Mouse (Mus musculus) E14TG2a.4 (cell line): ENCODE measurements around the gene Hdac5.

Source experiments
- H3K27me3 ChIP-seq: 2 replicates; pipeline ENCODE4 v1.6.1; 2014; ENCODE audit warnings: low read length, control low read depth; ENCODE audit not compliant: insufficient read depth
- H3K36me3 ChIP-seq: 2 replicates; pipeline ENCODE4 v1.6.1; 2014; ENCODE audit warnings: low read length, control low read depth; ENCODE audit not compliant: insufficient read depth
- H3K4me1 ChIP-seq: replicated peaks from 2 replicates; pipeline ENCODE4 v1.6.1; 2014; ENCODE audit warnings: low read depth, low read length, control low read depth
- H3K4me3 ChIP-seq: replicated peaks from 2 replicates; pipeline ENCODE4 v1.5.1; 2014; ENCODE audit warnings: mild to moderate bottlenecking, low read length
- H3K9me3 ChIP-seq: 2 replicates; pipeline ENCODE4 v1.6.1; 2014; ENCODE audit warnings: low read length, control low read depth
- CTCF ChIP-seq: conservative IDR thresholded peaks from 2 replicates; pipeline ENCODE4 v1.5.1; 2014; ENCODE audit warnings: low read length
- NANOG ChIP-seq: IDR thresholded peaks from 2 replicates; pipeline ENCODE4 v1.6.1; 2014; ENCODE audit warnings: borderline replicate concordance, low read length, mixed read lengths
- POU5F1 ChIP-seq: IDR thresholded peaks from 2 replicates; pipeline ENCODE4 v1.6.1; 2014; ENCODE audit warnings: low read length, borderline replicate concordance

Hdac5 gene

DNA sequence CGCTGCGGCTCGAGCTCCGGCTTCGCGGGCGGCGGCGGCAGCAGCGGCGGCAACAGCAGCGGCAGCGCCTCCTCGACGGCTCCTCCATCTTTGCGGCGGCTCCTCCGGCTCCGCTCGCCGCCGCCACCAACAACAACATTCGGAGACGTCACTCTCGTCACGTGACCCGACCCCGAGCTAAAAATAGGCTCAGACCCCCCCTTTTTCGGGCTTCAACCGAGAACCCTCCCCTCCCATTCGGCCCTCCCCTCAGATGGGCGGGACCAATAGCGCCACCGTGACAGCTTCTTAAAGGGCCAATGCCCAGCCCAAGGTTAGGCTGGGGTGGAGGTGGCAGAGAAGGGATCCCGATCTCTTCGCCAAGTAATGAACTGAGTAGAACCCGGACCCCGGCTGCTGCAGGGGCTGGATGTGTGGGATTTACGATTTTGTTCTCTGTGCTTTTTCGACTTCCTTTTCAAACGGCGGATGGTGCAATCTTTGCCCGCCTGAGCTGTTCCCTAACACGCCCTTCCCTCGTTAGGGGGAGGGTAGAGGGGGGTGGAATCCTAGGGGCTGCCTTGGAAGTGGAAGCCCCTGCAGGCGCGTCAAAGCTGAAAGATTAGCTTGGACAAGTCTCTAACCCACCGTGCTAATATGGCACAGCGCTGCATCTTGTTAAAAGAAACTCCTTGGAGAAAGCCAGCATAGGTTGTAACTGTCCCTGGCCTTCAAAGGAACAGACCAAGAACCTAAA is at the start of gene Hdac5:
Gene Hdac5 (minus strand): TSS at position 161 of the 736 bp plus-strand sequence.
- peaks cover 33% of the 10 kb centered on the region for H3K27me3 ChIP-seq
- TF ChIP-seq CTCF (no peak; the same call in 1 of the 2 replicates), POU5F1 (no peak), NANOG (no peak)
- H3K36me3 ChIP-seq, result no peaks in the 10 kb centered on the region
- no peaks in the 10 kb centered on the region for H3K9me3 ChIP-seq
- peaks cover 52% of the 10 kb centered on the region for H3K4me1 ChIP-seq
- peak within 1 kb of the TSS; percentile 86 for H3K4me3 ChIP-seq

DNA sequence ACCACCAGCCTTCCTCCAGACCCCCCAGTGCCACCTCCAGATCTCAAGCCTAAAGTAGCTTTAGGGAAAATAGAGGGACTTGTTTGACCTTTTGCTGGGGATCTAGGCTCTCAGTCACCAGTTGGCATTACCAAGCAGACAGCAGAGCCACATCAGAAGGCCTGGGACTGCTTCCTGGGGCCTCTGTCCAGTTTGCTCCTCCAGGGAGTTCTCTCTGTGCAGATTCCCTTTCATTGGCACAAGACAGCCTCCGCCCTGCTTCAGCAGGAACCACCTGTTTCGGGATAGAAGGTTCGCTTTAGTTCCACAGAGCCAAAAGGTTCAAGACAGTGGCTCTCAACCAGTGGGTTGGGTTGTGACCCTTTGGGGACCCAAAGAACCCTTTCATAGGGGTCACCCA is 49.6 kb upstream of the Hdac5 start:
- Histone ChIP-seq H3K4me1 (peaks cover 65% of the 10 kb centered on the region), H3K4me3 (no peak overlapping the region), H3K27me3 (peaks cover 15% of the 10 kb centered on the region), H3K9me3 (no peaks in the 10 kb centered on the region), H3K36me3 (no peaks in the 10 kb centered on the region)
- TF ChIP-seq POU5F1 (no peak), CTCF (no peak), NANOG (no peak)

DNA sequence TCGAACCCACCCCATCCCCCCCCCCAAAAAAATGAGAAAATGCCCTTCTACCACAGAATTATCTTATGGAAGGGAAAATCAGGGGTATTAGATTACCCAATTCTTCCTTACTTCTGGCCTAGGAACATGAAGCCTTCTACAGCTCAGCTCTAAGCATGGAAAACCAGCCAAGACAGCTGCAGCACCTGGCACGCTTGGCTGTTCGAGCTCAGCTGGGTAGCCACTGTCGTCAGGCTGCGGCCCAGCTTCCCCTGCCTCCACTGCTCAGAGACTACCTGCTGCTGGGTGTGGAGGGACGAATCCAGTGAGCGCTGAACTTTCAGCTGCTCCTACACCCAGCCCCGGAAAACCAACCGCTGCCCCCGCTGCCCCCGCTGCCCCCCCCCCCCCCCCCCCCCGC is 47.8 kb upstream of the Hdac5 start:
- Histone ChIP-seq H3K27me3 (peaks cover 22% of the 10 kb centered on the region), H3K4me3 (no peak overlapping the region), H3K36me3 (no peaks in the 10 kb centered on the region), H3K9me3 (no peaks in the 10 kb centered on the region), H3K4me1 (peaks cover 56% of the 10 kb centered on the region)
- TF ChIP-seq POU5F1 (no peak), NANOG (no peak), CTCF (no peak)

DNA sequence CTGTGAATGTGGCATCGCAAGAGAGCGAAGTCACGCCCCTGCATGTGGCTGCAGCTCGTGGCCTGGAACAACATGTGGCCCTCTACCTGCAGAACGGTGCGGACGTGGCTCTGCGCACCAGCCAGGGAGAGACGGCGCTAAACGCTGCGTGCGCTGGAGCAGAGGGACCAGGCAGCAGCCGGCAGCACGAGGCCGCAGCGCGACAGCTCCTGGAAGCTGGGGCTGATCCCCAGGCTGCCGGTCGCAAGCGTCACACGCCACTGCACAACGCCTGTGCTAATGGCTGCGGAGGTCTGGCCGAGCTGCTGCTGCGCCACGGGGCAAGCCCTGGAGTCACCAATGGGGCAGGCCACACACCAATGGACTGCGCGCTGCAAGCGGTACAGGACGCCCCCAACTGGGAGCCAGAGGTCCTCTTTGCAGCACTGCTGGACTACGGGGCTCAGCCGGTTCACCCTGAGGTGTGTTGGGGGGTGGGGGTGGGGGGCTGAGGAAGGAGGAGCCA is 46.5 kb upstream of the Hdac5 start:
- Histone ChIP-seq H3K4me3 (peak overlapping the region; percentile 73), H3K36me3 (no peaks in the 10 kb centered on the region), H3K27me3 (peaks cover 30% of the 10 kb centered on the region), H3K9me3 (no peaks in the 10 kb centered on the region), H3K4me1 (peaks cover 58% of the 10 kb centered on the region)
- TF ChIP-seq POU5F1, result no peak
- TF ChIP-seq NANOG, result no peak
- TF ChIP-seq CTCF, result no peak

DNA sequence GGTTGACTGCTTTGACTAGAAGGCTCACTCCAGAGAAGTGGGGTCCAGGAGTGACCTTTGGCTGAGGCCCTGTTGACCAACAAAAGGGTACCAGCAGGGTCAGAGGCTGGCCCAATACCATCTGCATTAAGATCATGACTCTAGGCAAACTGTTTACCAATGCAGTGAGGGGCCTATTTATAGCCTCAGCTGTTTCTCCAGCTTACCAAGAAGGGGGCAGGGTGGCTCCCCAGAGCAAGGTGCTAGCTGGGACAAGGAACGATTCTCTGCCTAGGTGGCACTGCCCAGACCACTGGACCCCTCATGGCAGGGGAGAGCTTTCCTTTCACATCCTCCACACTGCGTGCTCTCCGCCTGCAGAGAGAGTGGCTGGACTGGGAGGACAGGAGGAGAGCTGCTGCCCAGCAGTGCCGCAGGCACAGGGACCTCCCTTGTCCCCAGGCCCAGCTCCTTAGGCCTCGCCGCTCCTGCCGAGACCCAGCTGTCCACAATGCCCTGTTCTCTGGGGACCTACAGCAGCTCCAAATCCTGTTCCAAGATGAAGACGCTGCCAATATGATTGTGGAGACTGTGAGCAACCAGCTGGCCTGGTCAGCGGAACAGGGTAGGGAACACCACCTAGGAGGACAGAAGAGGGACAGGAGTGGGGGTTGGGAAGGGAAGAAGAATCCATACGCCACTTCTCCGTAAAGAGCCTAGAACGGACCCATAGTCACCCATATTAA is 38.7 kb upstream of the Hdac5 start, which contains the start of gene Asb16:
Gene Asb16 (plus strand): TSS at position 224 of the 725 bp plus-strand sequence.
- Histone ChIP-seq H3K9me3 (no peaks in the 10 kb centered on the region), H3K27me3 (peaks cover 12% of the 10 kb centered on the region; the same call in 1 of the 2 replicates), H3K4me3 (peak within 1 kb of the TSS; percentile 20; the same call in 1 of the 2 replicates), H3K36me3 (peaks cover 17% of the 10 kb centered on the region), H3K4me1 (peaks cover 73% of the 10 kb centered on the region)
- TF ChIP-seq NANOG (no peak), CTCF (no peak), POU5F1 (no peak)

DNA sequence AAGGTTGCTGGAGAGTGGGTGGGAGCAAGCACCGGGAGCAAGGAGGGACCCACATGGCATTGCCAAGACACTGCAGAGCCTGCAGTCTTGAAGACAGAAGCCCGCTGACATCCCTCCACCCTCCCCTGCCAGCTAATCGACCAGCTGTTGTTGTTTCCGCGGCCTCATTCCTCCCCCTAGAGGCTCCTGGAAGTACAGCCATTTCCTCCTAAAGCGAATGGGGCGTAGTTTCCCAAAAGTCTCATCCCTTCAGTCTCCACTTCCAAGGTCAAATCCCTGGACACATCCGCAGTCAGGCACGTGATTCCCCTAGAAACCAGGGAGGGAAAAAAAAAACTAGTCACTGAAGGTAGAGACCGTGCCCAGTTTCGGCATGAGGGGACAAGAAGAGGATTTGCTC is 37.5 kb upstream of the Hdac5 start:
- H3K36me3 ChIP-seq, result peaks cover 29% of the 10 kb centered on the region
- no peak for TF ChIP-seq NANOG
- TF ChIP-seq CTCF, result peak; percentile 55
- peaks cover 5% of the 10 kb centered on the region; the same call in 1 of the 2 replicates for H3K27me3 ChIP-seq
- no peaks in the 10 kb centered on the region for H3K9me3 ChIP-seq
- peaks cover 78% of the 10 kb centered on the region for H3K4me1 ChIP-seq
- H3K4me3 ChIP-seq, result no peak overlapping the region

DNA sequence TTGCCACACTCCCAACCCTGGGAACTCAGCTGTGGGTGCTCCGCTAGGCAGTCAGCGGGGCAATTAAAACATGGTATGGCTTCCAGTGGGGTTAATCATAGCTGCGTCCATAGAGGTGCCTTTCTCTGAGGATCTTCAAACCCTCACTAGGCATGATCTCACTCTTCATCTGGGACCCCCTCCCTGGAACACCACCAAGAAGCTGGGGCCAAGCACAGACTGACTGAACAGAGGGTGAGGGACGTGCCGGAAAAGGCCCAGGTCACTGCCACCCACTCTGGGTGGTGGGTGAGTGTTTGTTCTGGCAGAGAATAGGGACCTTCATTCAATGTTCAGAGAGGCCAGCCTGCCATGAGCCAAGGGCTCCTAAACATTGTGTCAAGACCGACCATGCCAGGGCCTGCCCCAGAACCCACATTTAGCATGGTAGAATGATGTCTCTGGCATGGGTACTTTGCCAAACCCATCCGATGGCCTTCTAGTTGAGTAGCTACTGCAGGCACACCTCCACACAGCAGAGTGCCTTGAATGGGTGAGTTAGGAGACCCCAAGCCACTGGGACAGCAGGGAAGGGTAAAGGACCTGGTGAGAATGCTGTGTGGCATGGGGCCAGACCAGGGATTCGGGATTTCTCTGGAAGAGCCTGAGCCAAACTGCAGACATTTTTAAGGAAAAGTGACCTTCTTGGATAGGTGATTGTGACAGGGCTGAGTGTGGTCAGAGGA is 36.8 kb upstream of the Hdac5 start:
- TF ChIP-seq CTCF, result no peak
- no peak for TF ChIP-seq NANOG
- no peak for TF ChIP-seq POU5F1
- H3K36me3 ChIP-seq, result peaks cover 36% of the 10 kb centered on the region
- no peaks in the 10 kb centered on the region for H3K27me3 ChIP-seq
- H3K4me1 ChIP-seq, result peaks cover 78% of the 10 kb centered on the region
- peak overlapping the region; percentile 43; the same call in 1 of the 2 replicates for H3K4me3 ChIP-seq
- no peaks in the 10 kb centered on the region for H3K9me3 ChIP-seq

DNA sequence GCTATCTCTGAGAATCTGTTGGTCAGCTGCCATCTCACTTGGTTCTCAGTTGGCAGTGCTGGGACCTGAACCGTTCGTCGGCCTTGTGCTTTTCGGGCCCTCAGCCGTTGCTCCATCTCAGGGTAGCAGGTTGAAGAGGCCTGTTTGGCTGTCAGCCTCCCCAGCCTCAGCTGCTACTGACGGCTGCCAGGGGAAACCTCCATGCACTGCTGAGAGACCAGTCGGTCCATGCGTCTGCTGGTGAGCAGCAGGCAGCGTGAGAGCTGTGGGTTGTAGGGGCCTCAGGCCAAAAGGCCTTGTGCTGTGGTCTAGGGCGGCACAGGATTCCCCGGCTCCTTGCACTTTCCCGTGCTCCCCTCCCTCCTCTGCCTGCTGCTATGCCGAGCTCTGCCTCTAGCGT is 35.9 kb upstream of the Hdac5 start:
- Histone ChIP-seq H3K36me3 (peaks cover 45% of the 10 kb centered on the region), H3K27me3 (no peaks in the 10 kb centered on the region), H3K4me1 (peaks cover 85% of the 10 kb centered on the region), H3K4me3 (peak overlapping the region; percentile 45), H3K9me3 (no peaks in the 10 kb centered on the region)
- TF ChIP-seq NANOG (no peak), CTCF (no peak), POU5F1 (no peak)
